Mouse (Mus musculus) stomach, embryonic 16.5 days (tissue): Measurements from ENCODE around the gene Epb41l5. TPM values are rescaled to one million over a fixed set of nuclear protein-coding genes. Genes with fewer than 3 reads are reported as not detected.

Experiments
- ATAC-seq: fragments of 200-750 bp; cut with Nextera tagmentation; 2 replicates; pipeline ENCODE4 v1.8.0; 2017; ENCODE audit warnings: moderate number of reproducible peaks, moderate TSS enrichment; ENCODE audit not compliant: insufficient read depth, low FRiP score
- H3K27ac ChIP-seq: fragments of 300-500 bp; sonication (generic); 2 replicates; pipeline ENCODE4 v1.5.1; 2014; ENCODE audit warnings: low read length
- H3K27me3 ChIP-seq: fragments of 300-500 bp; sonication (generic); 2 replicates; pipeline ENCODE4 v1.6.1; 2014; ENCODE audit warnings: low read length, control low read depth, mixed read lengths; ENCODE audit not compliant: control insufficient read depth, insufficient read depth
- H3K36me3 ChIP-seq: fragments of 300-500 bp; sonication (generic); 2 replicates; pipeline ENCODE4 v1.6.1; 2014; ENCODE audit warnings: low read length; ENCODE audit not compliant: control insufficient read depth, insufficient read depth
- H3K4me1 ChIP-seq: fragments of 300-500 bp; sonication (generic); 2 replicates; pipeline ENCODE4 v1.6.1; 2014; ENCODE audit warnings: low read length, control low read depth, mixed read lengths; ENCODE audit not compliant: control insufficient read depth, insufficient read depth
- H3K4me2 ChIP-seq: fragments of 300-500 bp; sonication (generic); 2 replicates; pipeline ENCODE4 v1.6.1; 2014; ENCODE audit warnings: low read depth, low read length, mixed read lengths
- H3K4me3 ChIP-seq: fragments of 300-500 bp; sonication (generic); replicated peaks from 2 replicates; pipeline ENCODE4 v1.5.1; 2014; ENCODE audit warnings: mild to moderate bottlenecking, low read length
- H3K9ac ChIP-seq: fragments of 300-500 bp; sonication (generic); 2 replicates; pipeline ENCODE4 v1.6.1; 2014; ENCODE audit warnings: low read length
- H3K9me3 ChIP-seq: fragments of 300-500 bp; sonication (generic); replicated peaks from 2 replicates; pipeline ENCODE4 v1.6.1; 2016; ENCODE audit warnings: low read length, control low read depth; ENCODE audit not compliant: control insufficient read depth
- WGBS: fragments of 180-500 bp; shearing (Covaris S2); extraction: QIAGEN DNeasy Blood & Tissue Kit; methylation state at CpG from one replicate; pipeline ENCODE4 v1.1.7; 2014; 5-methylcytosine and 5-hydroxymethylcytosine counted together
- polyA plus RNA-seq: library from polyadenylated mRNA; unstranded; fragments of >200 nt; fragmentation: Nextera tagmentation; extraction: Ambion mirVana; gene quantifications from 2 replicates; pipeline ENCODE4 v1.2.1, GENCODE M21; 2015

The Epb41l5 gene
- polyA plus RNA-seq, 1 experiment from 2014 or later: 38.6 TPM

GRCm38 (mm10) chr1:119532165-119532564 is 116.6 kb downstream of the Epb41l5 start:
- H3K9me3 ChIP-seq: peaks cover 10% of the 10 kb centered on the region
- no peaks in the 10 kb centered on the region for H3K4me1 ChIP-seq
- no peaks in the 10 kb centered on the region for H3K27me3 ChIP-seq
- peaks cover 20% of the 10 kb centered on the region for H3K36me3 ChIP-seq
- no peak overlapping the region for H3K27ac ChIP-seq
- no peak overlapping the region for H3K4me2 ChIP-seq
- no peak overlapping the region for H3K4me3 ChIP-seq
- 95% methylated on average over 6 of the region's 6 CpGs for WGBS
- no peak for ATAC-seq
- no peak overlapping the region for H3K9ac ChIP-seq

- WGBS: 63% methylated on average over 13 of the region's 13 CpGs
- ATAC-seq: no peak
- peaks cover 9% of the 10 kb centered on the region for H3K4me1 ChIP-seq
- no peaks in the 10 kb centered on the region for H3K27me3 ChIP-seq
- H3K4me2 ChIP-seq: no peak overlapping the region
- no peak overlapping the region for H3K9ac ChIP-seq
- H3K36me3 ChIP-seq: peaks cover 26% of the 10 kb centered on the region
- peak overlapping the region; percentile 1; the same call in 1 of the 2 replicates for H3K27ac ChIP-seq
- no peak overlapping the region for H3K4me3 ChIP-seq
- H3K9me3 ChIP-seq: peaks cover 17% of the 10 kb centered on the region
Observed at GRCm38 (mm10) chr1:119530941-119531340, 117.9 kb downstream of the Epb41l5 start.

GRCm38 (mm10) chr1:119525689-119526591 is 122.9 kb downstream of the Epb41l5 start, which contains the start of gene Tmem185b:
Gene Tmem185b, plus strand, starts transcription at chr1:119526160.
- H3K36me3 ChIP-seq: peaks cover 26% of the 10 kb centered on the region
- peaks cover 17% of the 10 kb centered on the region for H3K9me3 ChIP-seq
- no peaks in the 10 kb centered on the region for H3K27me3 ChIP-seq
- ATAC-seq: peak; percentile 97
- H3K4me1 ChIP-seq: peaks cover 19% of the 10 kb centered on the region
- peak within 1 kb of the TSS; percentile 88 for H3K27ac ChIP-seq
- peak within 1 kb of the TSS; percentile 97 for H3K4me2 ChIP-seq
- 1% methylated on average over 82 of the region's 82 CpGs for WGBS
- H3K9ac ChIP-seq: peak within 1 kb of the TSS; percentile 91
- H3K4me3 ChIP-seq: peak within 1 kb of the TSS; percentile 75

GRCm38 (mm10) chr1:119525004-119525444 is 123.8 kb downstream of the Epb41l5 start:
- peak overlapping the region; percentile 97 for H3K4me2 ChIP-seq
- no peak for ATAC-seq
- peak overlapping the region; percentile 75 for H3K4me3 ChIP-seq
- no peaks in the 10 kb centered on the region for H3K27me3 ChIP-seq
- peaks cover 26% of the 10 kb centered on the region for H3K36me3 ChIP-seq
- H3K27ac ChIP-seq: no peak overlapping the region
- H3K9ac ChIP-seq: peak overlapping the region; percentile 91
- peaks cover 19% of the 10 kb centered on the region for H3K4me1 ChIP-seq
- H3K9me3 ChIP-seq: peaks cover 17% of the 10 kb centered on the region
- 21% methylated on average over 5 of the region's 5 CpGs for WGBS

DNA sequence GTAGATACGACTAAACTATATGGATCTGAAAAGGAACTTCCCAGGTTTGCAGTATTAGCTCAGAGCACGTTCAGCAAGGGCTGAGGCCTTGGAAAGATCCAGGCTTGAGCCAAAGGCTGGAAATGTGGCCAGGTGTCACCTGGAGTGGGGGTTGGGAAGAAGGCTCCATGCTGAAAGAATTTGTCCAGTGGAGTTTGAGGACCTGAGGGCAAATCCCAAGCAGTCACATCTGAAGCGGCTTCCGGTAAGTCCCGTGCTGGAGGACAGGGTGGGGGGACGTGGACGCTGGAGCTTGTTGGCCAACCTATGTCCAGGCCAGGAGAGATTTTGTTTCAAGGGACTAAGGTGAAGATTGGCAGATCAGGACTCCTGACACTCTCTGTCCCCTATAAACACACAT is 125.0 kb downstream of the Epb41l5 start:
- ATAC-seq: no peak
- H3K9me3 ChIP-seq: peaks cover 12% of the 10 kb centered on the region
- no peak overlapping the region for H3K9ac ChIP-seq
- WGBS: 86% methylated on average over 7 of the region's 7 CpGs
- H3K36me3 ChIP-seq: peaks cover 21% of the 10 kb centered on the region
- H3K4me1 ChIP-seq: peaks cover 19% of the 10 kb centered on the region
- no peak overlapping the region for H3K27ac ChIP-seq
- no peak overlapping the region for H3K4me2 ChIP-seq
- H3K27me3 ChIP-seq: no peaks in the 10 kb centered on the region
- H3K4me3 ChIP-seq: no peak overlapping the region

- WGBS: 80% methylated on average over 7 of the region's 7 CpGs
- Histone ChIP-seq H3K4me3 (no peak overlapping the region), H3K4me2 (no peak overlapping the region), H3K36me3 (peaks cover 16% of the 10 kb centered on the region), H3K27ac (no peak overlapping the region), H3K9me3 (peaks cover 11% of the 10 kb centered on the region), H3K4me1 (peaks cover 19% of the 10 kb centered on the region), H3K9ac (no peak overlapping the region), H3K27me3 (no peaks in the 10 kb centered on the region)
- ATAC-seq: no peak
Observed at GRCm38 (mm10) chr1:119523369-119523768, 125.4 kb downstream of the Epb41l5 start.

DNA sequence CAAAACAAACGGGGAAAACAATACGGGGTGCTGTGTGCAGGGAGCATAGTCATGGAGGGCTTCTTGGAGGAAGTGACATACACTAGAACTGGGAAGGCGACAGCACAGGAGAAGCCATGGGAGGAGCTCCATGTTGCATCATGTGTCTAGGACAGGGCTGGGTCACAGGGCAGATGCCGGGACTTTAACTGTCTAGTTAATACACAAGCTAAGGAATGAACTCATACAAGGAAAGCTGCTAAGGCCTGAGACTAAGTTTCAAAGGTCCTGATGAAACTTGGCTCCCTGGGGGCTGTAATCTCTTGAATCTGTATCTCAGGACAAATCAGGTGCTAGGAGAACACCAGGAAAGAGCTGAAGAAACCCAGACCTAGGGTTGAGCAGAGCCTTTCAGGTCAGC is 126.1 kb downstream of the Epb41l5 start:
- H3K27ac ChIP-seq: no peak overlapping the region
- WGBS: 83% methylated on average over 4 of the region's 4 CpGs
- H3K9ac ChIP-seq: no peak overlapping the region
- ATAC-seq: no peak
- H3K4me2 ChIP-seq: no peak overlapping the region
- no peaks in the 10 kb centered on the region for H3K27me3 ChIP-seq
- peaks cover 11% of the 10 kb centered on the region for H3K9me3 ChIP-seq
- H3K4me3 ChIP-seq: no peak overlapping the region
- peaks cover 11% of the 10 kb centered on the region for H3K36me3 ChIP-seq
- peaks cover 19% of the 10 kb centered on the region for H3K4me1 ChIP-seq

GRCm38 (mm10) chr1:119521681-119522080 is 127.1 kb downstream of the Epb41l5 start:
- WGBS: 71% methylated on average over 7 of the region's 7 CpGs
- Histone ChIP-seq H3K9ac (no peak overlapping the region), H3K36me3 (peaks cover 1% of the 10 kb centered on the region), H3K27me3 (no peaks in the 10 kb centered on the region), H3K27ac (no peak overlapping the region), H3K9me3 (peaks cover 2% of the 10 kb centered on the region), H3K4me2 (no peak overlapping the region), H3K4me3 (no peak overlapping the region), H3K4me1 (peaks cover 15% of the 10 kb centered on the region)
- ATAC-seq: no peak

DNA sequence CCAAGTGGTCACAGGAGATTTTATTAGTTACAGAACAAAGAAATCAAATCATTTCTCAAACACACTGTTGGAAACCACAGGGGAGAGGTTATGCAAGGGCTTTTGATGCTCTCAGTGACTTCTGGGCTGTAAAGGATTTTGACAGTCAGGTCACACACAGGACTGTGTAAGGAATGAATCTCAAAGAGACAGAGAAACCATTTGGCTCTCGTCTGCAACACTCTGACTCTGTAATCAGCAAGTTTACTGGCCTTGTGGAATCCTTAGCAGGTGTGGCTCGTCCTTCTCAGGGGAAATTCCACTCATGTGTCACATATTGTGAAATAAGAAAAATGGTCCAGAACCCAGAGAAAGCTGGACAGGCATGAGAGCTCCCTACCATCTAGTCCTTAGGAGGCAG is 127.8 kb downstream of the Epb41l5 start:
- H3K27me3 ChIP-seq: no peaks in the 10 kb centered on the region
- H3K36me3 ChIP-seq: no peaks in the 10 kb centered on the region
- H3K9ac ChIP-seq: no peak overlapping the region
- WGBS: 35% methylated on average over 2 of the region's 2 CpGs
- H3K4me2 ChIP-seq: no peak overlapping the region
- no peak for ATAC-seq
- H3K4me3 ChIP-seq: no peak overlapping the region
- no peaks in the 10 kb centered on the region for H3K9me3 ChIP-seq
- H3K27ac ChIP-seq: no peak overlapping the region
- H3K4me1 ChIP-seq: peaks cover 10% of the 10 kb centered on the region
